Mouse (Mus musculus) embryonic facial prominence, embryonic 11.5 days (tissue): ENCODE results near the gene Naa38. TPM values are rescaled to one million over a fixed set of nuclear protein-coding genes. Genes with fewer than 3 reads are reported as not detected.

ENCODE experiments used
- ATAC-seq: fragments of 200-750 bp; cut with Nextera tagmentation; replicated peaks from 2 replicates; pipeline ENCODE4 v1.8.0; 2017; ENCODE audit warnings: low read depth; ENCODE audit not compliant: insufficient number of reproducible peaks, low FRiP score, low TSS enrichment
- DNase-seq: peaks from one replicate; pipeline ENCODE4 v3.0.0-alpha.2; 2015; ENCODE audit warnings: low spot score
- H3K27ac ChIP-seq: fragments of 300-500 bp; sonication (generic); replicated peaks from 2 replicates; pipeline ENCODE4 v1.5.1; 2014; ENCODE audit warnings: mild to moderate bottlenecking, low read depth, low read length, control low read depth
- H3K27me3 ChIP-seq: fragments of 300-500 bp; sonication (generic); 2 replicates; pipeline ENCODE4 v1.6.1; 2014; ENCODE audit warnings: mild to moderate bottlenecking, low read length, moderate library complexity, mixed read lengths; ENCODE audit not compliant: control insufficient read depth, insufficient read depth
- H3K36me3 ChIP-seq: fragments of 300-500 bp; sonication (generic); replicated peaks from 2 replicates; pipeline ENCODE4 v1.6.1; 2014; ENCODE audit warnings: low read depth, mild to moderate bottlenecking, low read length, moderate library complexity, mixed read lengths; ENCODE audit not compliant: control insufficient read depth, insufficient read depth
- H3K4me1 ChIP-seq: fragments of 300-500 bp; sonication (generic); 2 replicates; pipeline ENCODE4 v1.6.1; 2014; ENCODE audit warnings: low read length, mixed read lengths; ENCODE audit not compliant: control insufficient read depth, insufficient read depth
- H3K4me2 ChIP-seq: fragments of 300-500 bp; sonication (generic); 2 replicates; pipeline ENCODE4 v1.6.1; 2014; ENCODE audit warnings: low read depth, mild to moderate bottlenecking, control low read depth, low read length, moderate library complexity
- H3K4me3 ChIP-seq: fragments of 300-500 bp; sonication (generic); 2 replicates; pipeline ENCODE4 v1.5.1; 2014; ENCODE audit warnings: low read depth, low read length, control low read depth
- H3K9ac ChIP-seq: fragments of 300-500 bp; sonication (generic); replicated peaks from 2 replicates; pipeline ENCODE4 v1.6.1; 2014; ENCODE audit warnings: mild to moderate bottlenecking, control low read depth, low read length
- H3K9me3 ChIP-seq: fragments of 300-500 bp; sonication (generic); replicated peaks from 2 replicates; pipeline ENCODE4 v1.6.1; 2016; ENCODE audit warnings: mild to moderate bottlenecking, low read length, inconsistent platforms, mixed read lengths; ENCODE audit not compliant: control insufficient read depth
- WGBS: fragments of 180-500 bp; shearing (Covaris S2); extraction: QIAGEN DNeasy Blood & Tissue Kit; methylation state at CpG from one replicate; pipeline ENCODE4 v1.1.7; 2014; 5-methylcytosine and 5-hydroxymethylcytosine counted together
- polyA plus RNA-seq: library from polyadenylated mRNA; unstranded; fragments of >200 nt; fragmentation: Nextera tagmentation; extraction: Ambion mirVana; gene quantifications from 2 replicates; pipeline ENCODE4 v1.2.1, GENCODE M21; 2014

The Naa38 gene
- polyA plus RNA-seq, 1 experiment from 2014 or later, result 123 TPM

GRCm38 (mm10) chr11:69399201-69400082 lies 4.2 kb downstream of the Naa38 start:
- Histone ChIP-seq H3K36me3 (peaks cover 17% of the 10 kb centered on the region), H3K27ac (no peak overlapping the region), H3K4me2 (peak overlapping the region; percentile 25), H3K4me3 (0 out of 2 replicates have a peak overlapping the region, but pooled peaks have one; percentile 1), H3K27me3 (no peaks in the 10 kb centered on the region), H3K4me1 (peaks cover 10% of the 10 kb centered on the region), H3K9ac (peak overlapping the region; percentile 18; the same call in 1 of the 2 replicates), H3K9me3 (no peaks in the 10 kb centered on the region)
- 15% methylated on average over 66 of the region's 66 CpGs for WGBS
- DNase-seq, result no peak
- no peak for ATAC-seq

- Histone ChIP-seq H3K9me3 (no peaks in the 10 kb centered on the region), H3K27me3 (no peaks in the 10 kb centered on the region), H3K4me1 (peaks cover 10% of the 10 kb centered on the region), H3K4me3 (0 out of 2 replicates have a peak overlapping the region, but pooled peaks have one; percentile 1), H3K27ac (no peak overlapping the region), H3K9ac (no peak overlapping the region), H3K36me3 (peaks cover 21% of the 10 kb centered on the region), H3K4me2 (no peak overlapping the region)
- DNase-seq (no peak), ATAC-seq (no peak)
- WGBS, result 77% methylated on average over 25 of the region's 25 CpGs
Observed at GRCm38 (mm10) chr11:69400083-69400850, 5.0 kb downstream of the Naa38 start.

- ATAC-seq (peak; percentile 24), DNase-seq (peak; percentile 95)
- H3K27ac ChIP-seq, result no peak overlapping the region
- peaks cover 10% of the 10 kb centered on the region for H3K4me1 ChIP-seq
- H3K9me3 ChIP-seq, result no peaks in the 10 kb centered on the region
- H3K9ac ChIP-seq, result no peak overlapping the region
- H3K4me2 ChIP-seq, result no peak overlapping the region
- H3K36me3 ChIP-seq, result peaks cover 31% of the 10 kb centered on the region
- 19% methylated on average over 22 of the region's 22 CpGs for WGBS
- no peak overlapping the region for H3K4me3 ChIP-seq
- no peaks in the 10 kb centered on the region for H3K27me3 ChIP-seq
Observed at GRCm38 (mm10) chr11:69401210-69401637, 5.9 kb downstream of the Naa38 start.

- Histone ChIP-seq H3K36me3 (peaks cover 37% of the 10 kb centered on the region), H3K27me3 (no peaks in the 10 kb centered on the region), H3K4me2 (no peak overlapping the region), H3K4me1 (peaks cover 6% of the 10 kb centered on the region), H3K4me3 (no peak overlapping the region), H3K27ac (no peak overlapping the region), H3K9me3 (no peaks in the 10 kb centered on the region), H3K9ac (no peak overlapping the region)
- ATAC-seq, result no peak
- WGBS, result 81% methylated on average over 12 of the region's 12 CpGs
- no peak for DNase-seq
Observed at GRCm38 (mm10) chr11:69401987-69402386, 6.7 kb downstream of the Naa38 start.

- Histone ChIP-seq H3K4me1 (peaks cover 3% of the 10 kb centered on the region; the same call in 1 of the 2 replicates), H3K27ac (no peak overlapping the region), H3K36me3 (peaks cover 43% of the 10 kb centered on the region), H3K4me2 (no peak overlapping the region), H3K9ac (no peak overlapping the region; the same call in 1 of the 2 replicates), H3K27me3 (no peaks in the 10 kb centered on the region), H3K9me3 (no peaks in the 10 kb centered on the region), H3K4me3 (no peak overlapping the region)
- WGBS, result 93% methylated on average over 38 of the region's 38 CpGs
- ATAC-seq (no peak), DNase-seq (no peak)
Observed at GRCm38 (mm10) chr11:69403691-69404594, 8.7 kb downstream of the Naa38 start.

- no peak overlapping the region for H3K9ac ChIP-seq
- H3K4me3 ChIP-seq, result no peak overlapping the region
- H3K36me3 ChIP-seq, result peaks cover 43% of the 10 kb centered on the region
- no peak overlapping the region for H3K4me2 ChIP-seq
- H3K9me3 ChIP-seq, result no peaks in the 10 kb centered on the region
- WGBS, result 95% methylated on average over 22 of the region's 24 CpGs
- peaks cover 3% of the 10 kb centered on the region; the same call in 1 of the 2 replicates for H3K4me1 ChIP-seq
- DNase-seq (no peak), ATAC-seq (no peak)
- H3K27ac ChIP-seq, result no peak overlapping the region
- no peaks in the 10 kb centered on the region for H3K27me3 ChIP-seq
Observed at GRCm38 (mm10) chr11:69404595-69405396, 9.5 kb downstream of the Naa38 start.
